Mouse (Mus musculus) ovary, postnatal 14 days (tissue): ENCODE results near the gene Mettl18.
"Not testable (repeated sequence)": the region's sequence is repeated elsewhere in the genome, so short reads cannot be mapped to it uniquely, and the experiment has no call there.

Experiments
- DNase-seq: peaks from one replicate; pipeline ENCODE4 v3.0.0; 2022; ENCODE audit warnings: low spot score

The Mettl18 gene

GRCm38 (mm10) chr1:163994721-163995608 is at the start of gene Mettl18, which contains the start of gene BC055324:
TSS of gene Mettl18 (plus strand) at chr1:163994889.
TSS of gene BC055324 (minus strand) at chr1:163994796.
- DNase-seq, result peak; percentile 82

GRCm38 (mm10) chr1:163953396-163953795 is 41.3 kb upstream of the Mettl18 start:
- DNase-seq, result no peak

DNA sequence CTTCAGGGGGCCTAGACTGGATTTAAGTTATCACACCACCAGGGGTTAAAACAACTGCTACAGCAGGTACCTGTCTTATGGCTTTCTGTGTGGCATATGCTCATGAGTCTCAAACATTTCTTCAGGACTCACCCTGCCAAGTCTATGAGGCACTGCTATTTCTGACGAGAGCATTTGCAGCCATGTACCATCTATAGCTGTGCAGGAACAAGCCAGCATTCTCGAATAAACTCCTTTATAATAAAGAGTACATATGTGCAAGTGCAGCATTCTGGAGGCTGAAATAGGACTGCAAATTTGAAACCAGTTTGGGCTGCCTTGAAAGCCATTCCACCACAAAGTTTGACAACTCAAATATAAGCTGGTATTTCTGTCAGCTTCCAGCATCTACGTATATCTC is 36.7 kb upstream of the Mettl18 start:
- no peak for DNase-seq

GRCm38 (mm10) chr1:163964008-163964689 is 30.5 kb upstream of the Mettl18 start:
- DNase-seq, result no peak

DNA sequence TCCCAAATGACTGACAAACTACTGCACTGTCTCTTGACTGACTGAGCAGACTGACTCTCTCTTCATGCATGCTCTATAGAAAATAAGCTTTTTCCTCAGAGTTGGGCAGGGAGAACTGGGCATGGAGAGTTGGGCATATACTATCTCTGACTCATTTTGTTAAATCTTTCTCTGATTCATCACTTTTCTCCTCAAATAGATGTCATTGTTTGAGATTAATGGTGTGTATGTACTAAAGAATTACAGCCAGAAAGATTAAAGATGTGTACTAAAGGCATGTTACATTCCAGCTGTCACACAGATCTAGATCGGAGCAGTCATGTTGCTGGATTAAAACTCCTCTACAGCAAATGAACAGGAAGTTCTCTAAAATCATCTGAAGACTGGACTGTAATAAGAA is 20.2 kb upstream of the Mettl18 start:
- DNase-seq, result no peak

DNA sequence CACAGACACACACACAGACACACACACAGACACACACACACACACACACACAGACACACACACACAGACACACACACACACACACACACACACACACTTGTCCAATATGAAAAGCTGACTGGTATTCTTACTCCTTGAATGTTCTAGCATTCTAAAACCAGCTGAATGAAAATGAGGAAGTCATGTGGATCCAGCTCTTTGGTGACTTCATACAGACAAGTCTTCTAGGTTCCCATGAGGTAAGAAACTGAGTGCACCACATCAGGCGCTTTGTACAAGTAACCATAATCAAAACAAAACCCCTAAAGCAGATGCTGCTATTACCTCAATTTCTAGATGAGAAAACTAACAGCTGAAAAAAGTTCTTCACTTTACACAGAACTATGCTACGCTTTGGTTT is 19.6 kb upstream of the Mettl18 start:
- no peak for DNase-seq

GRCm38 (mm10) chr1:163976515-163976914 is 18.2 kb upstream of the Mettl18 start:
- no peak for DNase-seq

DNA sequence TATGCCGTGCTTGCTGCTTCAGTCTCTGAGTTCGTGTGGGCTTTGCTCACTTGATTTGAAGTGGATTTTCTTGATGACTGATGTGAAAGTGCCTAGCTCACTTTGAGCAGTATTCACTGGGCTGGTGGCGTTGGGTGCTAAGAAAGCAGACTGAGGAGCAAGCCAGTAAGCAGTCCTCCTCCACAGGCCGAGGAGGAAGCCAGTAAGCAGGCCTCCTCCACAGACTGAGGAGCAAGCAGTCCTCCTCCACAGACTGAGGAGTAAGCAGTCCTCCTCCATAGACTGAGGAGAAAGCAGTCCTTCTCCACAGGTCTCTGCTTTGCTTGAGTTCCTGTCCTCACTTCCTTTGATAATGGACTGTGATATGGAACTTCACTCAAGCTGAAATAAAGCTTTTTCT is 2.3 kb upstream of the Mettl18 start:
- DNase-seq, result no peak

DNA sequence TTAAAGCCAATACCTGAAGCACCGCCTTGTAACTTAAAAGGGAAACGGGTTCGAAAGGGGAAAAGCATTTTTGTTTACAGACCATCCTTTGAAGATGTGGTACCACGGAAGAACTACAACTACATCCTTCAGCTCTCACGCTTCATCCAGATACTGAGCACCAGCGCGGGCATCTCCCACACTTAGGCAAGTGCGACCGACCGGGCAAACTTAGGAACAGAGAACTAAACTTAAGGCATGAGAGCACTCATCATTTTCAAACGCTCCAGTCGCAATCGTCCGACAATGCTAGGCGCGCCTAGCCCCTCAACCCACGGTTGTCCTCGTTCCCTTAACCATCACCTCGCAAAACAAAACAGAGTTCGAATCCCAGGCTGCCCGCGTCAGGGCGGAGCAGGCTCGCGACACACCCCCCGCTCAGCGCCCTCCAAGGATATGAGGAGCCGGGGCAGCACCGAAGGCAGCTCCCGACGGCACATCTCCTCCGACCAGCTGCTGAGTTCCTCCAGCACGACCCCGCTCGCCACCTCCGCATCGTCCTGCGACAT is 442 bp upstream of the Mettl18 start:
- DNase-seq, result no peak

DNA sequence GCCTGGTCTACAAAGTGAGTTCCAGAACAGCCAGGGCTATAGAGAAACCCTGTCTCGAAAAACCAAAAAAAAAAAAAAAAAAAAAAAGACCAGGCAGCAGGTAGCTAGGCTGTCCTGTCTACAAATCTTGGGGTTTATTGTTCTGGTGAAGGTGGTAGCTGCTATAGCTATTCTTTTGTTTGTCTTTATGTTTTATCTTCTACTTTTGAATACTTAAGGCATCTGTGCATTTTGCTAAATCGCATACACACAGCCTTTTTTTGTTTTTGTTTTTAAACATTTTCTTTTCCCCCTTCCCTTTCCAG is 872 bp downstream of the Mettl18 start:
- DNase-seq, result no peak

- DNase-seq, result no peak
These were observed 7.3 kb downstream of the Mettl18 start for GRCm38 (mm10) chr1:164001831-164002452.

DNA sequence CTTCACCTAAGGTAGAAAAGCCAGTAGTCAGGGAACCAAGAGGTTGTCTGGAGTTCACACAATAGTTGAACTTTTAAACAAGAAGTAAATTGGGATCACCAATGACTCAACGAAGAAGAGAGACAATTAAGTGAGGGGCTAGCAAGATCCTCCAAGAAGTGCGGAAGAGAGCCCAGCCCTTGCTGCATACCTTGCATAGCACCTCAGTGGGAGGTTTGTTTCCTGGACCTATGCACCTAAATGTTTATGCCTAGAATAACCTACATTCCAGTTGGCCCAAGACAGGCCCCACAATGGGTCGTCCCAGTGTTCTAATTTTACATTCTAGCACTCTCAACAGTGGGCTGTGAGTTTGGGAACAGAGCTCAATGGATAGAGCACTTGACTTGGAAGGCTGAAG is 9.6 kb downstream of the Mettl18 start:
- DNase-seq, result no peak

- peak; percentile 7 for DNase-seq
These were observed 14.5 kb downstream of the Mettl18 start for GRCm38 (mm10) chr1:164009235-164009634.

GRCm38 (mm10) chr1:164014616-164015015 is 19.9 kb downstream of the Mettl18 start:
- DNase-seq, result no peak

DNA sequence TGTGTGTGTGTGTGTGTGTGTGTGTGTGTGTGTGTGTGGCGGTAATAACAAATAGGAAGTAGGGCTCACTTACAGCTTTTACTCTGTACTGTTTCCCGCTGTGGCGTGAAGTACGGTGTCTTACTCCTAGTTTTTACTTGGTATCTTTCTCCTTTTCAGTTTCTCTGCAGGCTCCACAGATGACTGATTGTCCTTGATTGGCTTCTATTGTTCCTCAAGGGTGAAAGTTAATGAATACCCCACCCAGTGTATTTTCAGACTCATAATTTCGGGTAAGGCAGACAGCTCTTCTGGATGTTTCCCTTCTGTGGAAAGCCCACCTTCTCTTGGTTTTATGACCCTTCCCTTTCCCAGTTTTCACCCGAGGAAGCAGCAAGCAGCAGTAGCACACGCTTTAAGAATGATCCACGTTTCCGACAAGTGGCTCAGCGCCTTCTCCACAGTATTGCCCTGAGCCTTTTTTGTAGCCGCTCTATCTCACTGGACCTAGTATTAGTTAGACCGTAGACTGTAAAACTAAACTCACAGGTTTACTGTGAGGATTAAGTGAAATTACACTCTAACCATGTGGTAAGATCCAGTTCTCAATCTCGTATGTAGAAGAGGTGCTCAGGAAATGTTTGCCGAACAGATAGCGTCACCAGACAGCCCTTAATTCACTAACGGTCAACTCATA is 23.7 kb downstream of the Mettl18 start:
- DNase-seq, result no peak

DNA sequence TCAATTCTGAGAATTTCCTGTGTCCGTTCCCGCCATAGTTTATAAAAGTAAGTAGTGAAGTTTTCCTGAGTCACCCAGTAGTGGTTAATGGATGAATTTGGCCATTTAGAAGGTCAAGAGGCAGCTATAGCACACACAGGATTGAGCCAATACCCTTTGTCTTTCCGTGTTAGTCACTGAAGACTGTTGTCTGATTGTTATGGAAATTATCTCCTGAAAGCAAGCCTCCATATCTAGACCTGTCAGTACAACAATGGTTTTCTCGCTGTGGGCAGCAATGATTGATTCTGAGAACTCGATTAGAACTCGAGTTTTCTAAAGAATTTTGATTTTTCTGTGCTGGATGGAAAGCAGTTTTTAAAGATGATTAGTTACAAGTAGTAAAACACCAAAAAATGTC is 25.1 kb downstream of the Mettl18 start:
- no peak for DNase-seq

- DNase-seq, result not testable (repeated sequence)
These were observed 26.1 kb downstream of the Mettl18 start for GRCm38 (mm10) chr1:164020746-164021145.

GRCm38 (mm10) chr1:164022106-164022505 is 27.4 kb downstream of the Mettl18 start:
- DNase-seq, result not testable (repeated sequence)

- no peak for DNase-seq
These were observed 31.0 kb downstream of the Mettl18 start for GRCm38 (mm10) chr1:164025685-164026084.

DNA sequence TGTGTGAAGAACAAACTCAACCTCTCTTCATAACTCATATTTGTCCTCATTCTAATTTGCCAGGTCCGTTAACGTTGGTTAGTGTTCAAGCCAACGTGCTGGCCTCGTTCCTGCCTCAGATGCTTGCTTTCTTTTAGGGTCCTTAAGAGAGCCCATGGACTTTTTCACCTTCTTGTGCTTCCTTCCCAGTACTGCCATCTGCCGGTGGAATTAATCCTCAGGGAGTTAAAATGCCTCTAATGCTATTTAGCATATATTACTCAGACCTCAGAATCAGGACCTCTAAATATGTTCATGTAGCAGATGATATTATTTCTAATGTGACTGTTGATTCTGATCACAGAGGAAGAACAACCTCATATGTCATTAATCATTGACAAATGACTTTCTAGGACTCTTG is 32.7 kb downstream of the Mettl18 start:
- peak; percentile 6 for DNase-seq

DNA sequence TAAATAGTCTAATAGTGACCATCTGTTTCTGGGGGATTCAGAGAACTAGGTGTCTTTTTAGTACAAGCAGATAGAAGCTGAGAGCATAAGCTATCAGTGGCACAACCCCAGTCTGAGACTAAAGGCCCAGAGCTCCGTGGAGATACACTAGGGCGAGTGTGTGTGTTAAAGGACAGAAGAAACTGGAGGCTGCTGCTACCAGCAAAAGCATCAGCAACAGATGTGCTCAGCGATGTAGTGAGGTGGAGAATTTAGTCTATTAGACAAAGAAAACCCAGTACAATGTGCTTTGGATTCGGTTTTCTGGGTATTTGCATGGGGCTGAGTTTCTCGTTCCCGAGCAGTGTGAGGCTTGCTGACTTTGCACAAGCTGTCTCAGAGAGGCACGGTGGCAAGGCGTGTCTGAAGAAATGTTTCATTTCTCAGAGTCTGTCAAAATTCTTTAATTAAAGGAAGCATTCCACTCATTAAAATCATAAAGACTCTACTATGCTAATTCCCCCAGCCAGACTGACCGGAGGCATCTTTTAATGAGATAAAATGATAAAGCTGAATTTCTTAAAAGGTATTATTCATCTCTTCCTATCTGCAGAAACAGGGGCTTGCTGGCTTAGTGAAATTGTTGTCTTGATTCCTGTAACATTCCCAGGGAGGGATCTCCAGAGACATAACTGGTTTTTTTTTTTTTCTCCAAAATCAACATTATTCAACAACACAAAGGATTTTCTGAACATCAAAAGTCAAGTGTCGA is 45.9 kb downstream of the Mettl18 start:
- DNase-seq, result no peak
